Mouse (Mus musculus) CD4-positive, CD25-positive, alpha-beta regulatory T cell, adult 4 months (primary cell): ENCODE results near the gene Vmn2r78. TPM values are rescaled to one million over a fixed set of nuclear protein-coding genes. Genes with fewer than 3 reads are reported as not detected.
"Not testable (repeated sequence)": the region's sequence is repeated elsewhere in the genome, so short reads cannot be mapped to it uniquely, and the experiment has no call there.

Source experiments
- ATAC-seq: one replicate; pipeline ENCODE4 v1.8.0; 2017
- polyA plus RNA-seq, 2 experiments: library from polyadenylated mRNA; unstranded; fragments of 100-300 nt; shearing (Covaris generic); gene quantifications; one replicate each; pipeline ENCODE4 v1.2.1; 2017

The Vmn2r78 gene
- polyA plus RNA-seq = not detected

- ATAC-seq = not testable (repeated sequence)
These were observed at the start of gene Vmn2r78 for GRCm38 (mm10) chr7:86914794-86915193. Gene Vmn2r78 (plus strand): TSS chr7:86915094.

- no peak for ATAC-seq
These were observed 25.1 kb upstream of the Vmn2r78 start for GRCm38 (mm10) chr7:86889470-86890469.

GRCm38 (mm10) chr7:86937288-86937687 is 22.4 kb downstream of the Vmn2r78 start:
- no peak for ATAC-seq

- ATAC-seq = no peak
These were observed 79.8 kb downstream of the Vmn2r78 start for GRCm38 (mm10) chr7:86994700-86995099.

GRCm38 (mm10) chr7:86995815-86996214 is 80.9 kb downstream of the Vmn2r78 start, which contains the start of gene Vmn2r79:
Gene Vmn2r79 (plus strand): TSS chr7:86996115.
- not testable (repeated sequence) for ATAC-seq

Other genes starting within 250 kb of the Vmn2r78 start
- gene Olfr292, start 226.8 kb upstream of the Vmn2r78 start, polyA plus RNA-seq = not detected
- gene Folh1, start 139.2 kb upstream of the Vmn2r78 start, polyA plus RNA-seq = not detected
- under 1 TPM in 1 of 2 experiments, not detected in 1; 0.12 TPM for gene Vmn2r77, start 120.1 kb upstream of the Vmn2r78 start, polyA plus RNA-seq
- under 1 TPM in 1 of 2 experiments, not detected in 1; 0.08 TPM for gene Vmn2r79, start 81.0 kb downstream of the Vmn2r78 start, polyA plus RNA-seq